10 mouse cellular contexts compared by ENCODE assay signal in the genomic region with DNA sequence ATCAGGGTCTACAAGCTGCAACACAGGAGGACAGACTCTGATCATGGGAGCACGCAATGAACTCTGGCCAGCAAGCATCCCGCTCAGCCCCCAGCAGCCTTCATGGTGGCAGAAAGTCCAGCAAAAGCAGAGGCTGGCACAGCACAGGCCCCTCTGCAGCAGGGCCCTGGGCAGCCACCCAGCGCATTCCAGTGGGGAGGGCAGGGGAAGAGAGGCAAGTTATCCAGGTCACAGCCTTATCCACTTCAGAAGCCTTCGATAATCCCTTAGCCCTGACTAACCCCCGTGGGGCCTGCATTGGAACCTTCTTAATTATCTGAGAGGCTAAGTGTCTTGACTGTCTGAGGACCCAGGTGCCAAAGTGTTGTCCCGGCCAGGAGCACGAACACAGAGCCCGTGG. TPM values are rescaled to one million over a fixed set of nuclear protein-coding genes. Genes with fewer than 3 reads are reported as not detected.
DNase-seq lines count a peak whose midpoint lies in the region; ATAC-seq and TF ChIP-seq lines count a peak whose summit lies in the region.
"Had no signal": no experiment of that assay in that cellular context is flagged by ENCODE, and none has a peak within 500 bp of the region (broad histone marks: within the 10 kb centered on the region; RNA-seq: fewer than 3 reads in every experiment).

No protein-coding gene starts in this region.

- ATAC-seq in monocyte, adult 5-6 weeks (replicated peaks; ENCODE audit: insufficient number of reproducible peaks, low FRiP score, low TSS enrichment, poor library complexity, severe bottlenecking), result no peak
- ATAC-seq in cerebellum, adult (ENCODE audit: insufficient number of reproducible peaks, low FRiP score, low TSS enrichment), result no peak

- TF ChIP-seq EP300 in heart, adult 2 months (IDR thresholded peaks at IDR 0.05; ENCODE audit: insufficient read depth, low read depth, low read length), result no peak

- 0 out of 2 replicates have a peak overlapping the region, but pooled peaks have one; percentile 10 for H3K9ac ChIP-seq in heart, adult 2 months (ENCODE audit: low read depth, low read length)

- TF ChIP-seq CTCF in E14TG2a.4 (conservative IDR thresholded peaks at IDR 0.05; ENCODE audit: low read length), result no peak
- no peak for TF ChIP-seq CTCF in heart, adult 2 months (IDR thresholded peaks at IDR 0.05)

- intact Hi-C loops in heart, adult 2 months (cut with DNase I), result no loop called here

- H3K79me2 ChIP-seq in heart, adult 2 months (replicated peaks; ENCODE audit: control insufficient read depth, insufficient read depth, low read length), result no peaks in the 10 kb centered on the region

- 0 out of 2 replicates have a peak, but pooled peaks cover 4% of the 10 kb centered on the region for H3K36me3 ChIP-seq in E14TG2a.4 (ENCODE audit: insufficient read depth, low read length)
- no peaks in the 10 kb centered on the region for H3K36me3 ChIP-seq in heart, adult 2 months (ENCODE audit: control insufficient read depth, insufficient read depth, low read length)
- no peaks in the 10 kb centered on the region for H3K36me3 ChIP-seq in limb, embryonic 10.5 days

- peaks cover 43% of the 10 kb centered on the region for H3K4me1 ChIP-seq in E14TG2a.4 (replicated peaks; ENCODE audit: low read depth, low read length)
- peaks cover 1% of the 10 kb centered on the region; the same call in 1 of the 2 replicates for H3K4me1 ChIP-seq in heart, adult 2 months (ENCODE audit: control insufficient read depth, insufficient read depth, low read length)
- H3K4me1 ChIP-seq in limb, embryonic 10.5 days, result peaks cover 10% of the 10 kb centered on the region

- no peak for TF ChIP-seq POLR2A in heart, adult 2 months (IDR thresholded peaks at IDR 0.05; ENCODE audit: insufficient read depth, low read depth, low read length)

- H3K27me3 ChIP-seq in E14TG2a.4 (ENCODE audit: insufficient read depth, low read length), result no peaks in the 10 kb centered on the region
- H3K27me3 ChIP-seq in heart, adult 2 months (ENCODE audit: control insufficient read depth, insufficient read depth, low read length), result no peaks in the 10 kb centered on the region
- H3K27me3 ChIP-seq in limb, embryonic 10.5 days (ENCODE audit: low read depth, poor library complexity, severe bottlenecking), result no peaks in the 10 kb centered on the region

- peak; percentile 73 to 86 for DNase-seq in adrenal gland, adult (ENCODE audit: inconsistent age in 2 of 2, low spot score in 1 of 2)
- peak; percentile 74 to 77 for DNase-seq in heart, adult 2 months
- DNase-seq in limb, embryonic 10.5 days (ENCODE audit: low spot score), result no peak
- no peak for DNase-seq in layer of hippocampus, postnatal 14 days (ENCODE audit: low spot score in 2 of 2)
- DNase-seq in thymus, adult 18-20 months, result no peak

- peak overlapping the region; percentile 45 for H3K27ac ChIP-seq in heart, adult 2 months
- H3K27ac ChIP-seq in limb, embryonic 10.5 days, result peak overlapping the region; percentile 48; the same call in 1 of the 2 replicates

- H3K4me3 ChIP-seq in E14TG2a.4 (replicated peaks; ENCODE audit: low read length), result peak overlapping the region; percentile 43
- H3K4me3 ChIP-seq in heart, adult 2 months, result peak overlapping the region; percentile 31
- no peak overlapping the region for H3K4me3 ChIP-seq in limb, embryonic 10.5 days
- H3K4me3 ChIP-seq: myocyte had no signal

- WGBS in heart, adult 2 months, result 29% methylated on average over 8 of the region's 8 CpGs
- 44% methylated on average over 8 of the region's 8 CpGs for WGBS in limb, embryonic 10.5 days

- H3K9me3 ChIP-seq in E14TG2a.4 (ENCODE audit: low read length), result peaks cover 13% of the 10 kb centered on the region
- 0 out of 2 replicates have a peak, but pooled peaks cover 1% of the 10 kb centered on the region for H3K9me3 ChIP-seq in limb, embryonic 10.5 days (replicated peaks)

RNA-seq across cellular contexts. Expression of gene Pla2g2d, which starts 43.6 kb away (rescaled TPM):
- total RNA-seq in heart, adult 2 months (2021), result under 1 TPM; 0.26 to 0.55 TPM
- polyA plus RNA-seq in heart, adult 2 months (2012; rRNA removed), result 2.3 and 2.7 TPM in 2 replicates
- not detected in 2 replicates for polyA plus RNA-seq in limb, embryonic 10.5 days (2016; fragmentation: Nextera tagmentation; extraction: Ambion mirVana)
- under 1 TPM in 1 of 2 experiments, not detected in 1; 0.29 TPM for total RNA-seq in layer of hippocampus, postnatal 14 days (2021)
- total RNA-seq in monocyte, adult 5-6 weeks (2017), result not detected in 3 replicates
- total RNA-seq: hematopoietic stem cell, adult 5-6 weeks had no signal

RNA-seq across cellular contexts. Expression of gene Pla2g5, which starts 44.2 kb away (rescaled TPM):
- 10 to 100 TPM; 24.8 to 33.0 TPM for total RNA-seq in heart, adult 2 months (2021)
- 87.6 and 129 TPM in 2 replicates for polyA plus RNA-seq in heart, adult 2 months (2012; rRNA removed)
- polyA plus RNA-seq in limb, embryonic 10.5 days (2016; fragmentation: Nextera tagmentation; extraction: Ambion mirVana), result 0.15 and 0.30 TPM in 2 replicates
- total RNA-seq in layer of hippocampus, postnatal 14 days (2021), result 1 to 10 TPM; 1.3 to 3.1 TPM
- not detected in 3 replicates for total RNA-seq in monocyte, adult 5-6 weeks (2017)
- total RNA-seq: hematopoietic stem cell, adult 5-6 weeks had no signal

RNA-seq across cellular contexts. Expression of gene Gm13030, which starts 54.7 kb away (rescaled TPM):
- not detected for total RNA-seq in heart, adult 2 months (2021)
- not detected in 2 replicates for polyA plus RNA-seq in heart, adult 2 months (2012; rRNA removed)
- not detected in 2 replicates for polyA plus RNA-seq in limb, embryonic 10.5 days (2016; fragmentation: Nextera tagmentation; extraction: Ambion mirVana)
- not detected for total RNA-seq in layer of hippocampus, postnatal 14 days (2021)
- not detected in 3 replicates for total RNA-seq in monocyte, adult 5-6 weeks (2017)
- total RNA-seq: hematopoietic stem cell, adult 5-6 weeks had no signal
- polyA plus RNA-seq: myocyte had no signal

RNA-seq across cellular contexts. Expression of gene Pla2g2e, which starts 58.6 kb away (rescaled TPM):
- total RNA-seq in heart, adult 2 months (2021), result 1 to 10 TPM in 1 of 2 experiments, under 1 TPM in 1; 0.73 to 1.6 TPM
- polyA plus RNA-seq in heart, adult 2 months (2012; rRNA removed), result 0.43 TPM in 1 of 2 replicates, not detected in the other
- 0.20 TPM in 1 of 2 replicates, not detected in the other for polyA plus RNA-seq in limb, embryonic 10.5 days (2016; fragmentation: Nextera tagmentation; extraction: Ambion mirVana)
- total RNA-seq in layer of hippocampus, postnatal 14 days (2021), result not detected
- total RNA-seq in monocyte, adult 5-6 weeks (2017), result not detected in 3 replicates
- total RNA-seq: hematopoietic stem cell, adult 5-6 weeks had no signal

Comparison
In these comparisons a context has a peak if more than half of its experiments do, and no peak if none do; other contexts are left out.
1. DNase-seq: peak in adrenal gland, adult (2 of 2) and heart, adult 2 months (2 of 2); none in limb, embryonic 10.5 days (single experiment), layer of hippocampus, postnatal 14 days (0 of 2) and thymus, adult 18-20 months (0 of 2).
2. RNA of gene Pla2g5, which starts 44.2 kb away (total RNA-seq): 24.8 to 33.0 TPM in heart, adult 2 months; 1.3 to 3.1 TPM in layer of hippocampus, postnatal 14 days and not detected in monocyte, adult 5-6 weeks; every median in the first group is over 4 times any median in the second.